Mouse (Mus musculus) forelimb bud, embryonic 11.5 days (tissue): ENCODE results near the gene Efnb3.
A peak's percentile ranks its signal among the peaks of the same experiment; 100 is the strongest.

Source experiments
- DNase-seq: peaks from one replicate; pipeline ENCODE4 v3.0.0-alpha.2; 2012; ENCODE audit warnings: low read depth, low spot score

Gene Efnb3

GRCm38 (mm10) chr11:69559851-69560765 lies at the start of gene Efnb3:
Efnb3 (minus strand) TSS chr11:69560205.
- peak; percentile 82 for DNase-seq

GRCm38 (mm10) chr11:69609416-69609815 lies 49.4 kb upstream of the Efnb3 start:
- DNase-seq: no peak

GRCm38 (mm10) chr11:69608525-69608924 lies 48.5 kb upstream of the Efnb3 start:
- no peak for DNase-seq

- DNase-seq: no peak
Observed at GRCm38 (mm10) chr11:69606832-69607231, 46.8 kb upstream of the Efnb3 start.

GRCm38 (mm10) chr11:69606491-69606795 lies 46.4 kb upstream of the Efnb3 start:
- DNase-seq: no peak

GRCm38 (mm10) chr11:69605726-69606490 lies 45.9 kb upstream of the Efnb3 start, which contains the start of gene Atp1b2:
Atp1b2 (minus strand) TSS chr11:69605942.
- DNase-seq: peak; percentile 74

GRCm38 (mm10) chr11:69604795-69605664 lies 45.0 kb upstream of the Efnb3 start:
- DNase-seq: no peak

GRCm38 (mm10) chr11:69604347-69604746 lies 44.3 kb upstream of the Efnb3 start:
- DNase-seq: no peak

GRCm38 (mm10) chr11:69603516-69603915 lies 43.5 kb upstream of the Efnb3 start:
- DNase-seq: no peak

GRCm38 (mm10) chr11:69601768-69602167 lies 41.8 kb upstream of the Efnb3 start:
- DNase-seq: no peak

- peak; percentile 35 for DNase-seq
Observed at GRCm38 (mm10) chr11:69600098-69600497, 40.1 kb upstream of the Efnb3 start.

GRCm38 (mm10) chr11:69599436-69599835 lies 39.4 kb upstream of the Efnb3 start:
- DNase-seq: no peak

GRCm38 (mm10) chr11:69594853-69595252 lies 34.8 kb upstream of the Efnb3 start:
- DNase-seq: no peak

- DNase-seq: no peak
Observed at GRCm38 (mm10) chr11:69592799-69593198, 32.8 kb upstream of the Efnb3 start.

GRCm38 (mm10) chr11:69591899-69592637 lies 32.1 kb upstream of the Efnb3 start:
- no peak for DNase-seq

- no peak for DNase-seq
Observed at GRCm38 (mm10) chr11:69591424-69591823, 31.4 kb upstream of the Efnb3 start.

- no peak for DNase-seq
Observed at GRCm38 (mm10) chr11:69590622-69591021, 30.6 kb upstream of the Efnb3 start.

- no peak for DNase-seq
Observed at GRCm38 (mm10) chr11:69589207-69589834, 29.3 kb upstream of the Efnb3 start.

- no peak for DNase-seq
Observed at GRCm38 (mm10) chr11:69585718-69586325, 25.8 kb upstream of the Efnb3 start.

- no peak for DNase-seq
Observed at GRCm38 (mm10) chr11:69584937-69585336, 24.9 kb upstream of the Efnb3 start.
